Mouse (Mus musculus): ENCODE measurements around the gene Ewsr1. TPM values are rescaled to one million over a fixed set of nuclear protein-coding genes. Genes with fewer than 3 reads are reported as not detected.

The Ewsr1 gene
- polyA plus RNA-seq, 1 experiment from 2014 or later: 435 TPM

- Histone ChIP-seq H3K9ac (no peak overlapping the region), H3K36me3 (peaks cover 100% of the 10 kb centered on the region)
- 71% methylated on average over 8 of the region's 8 CpGs for WGBS
These were observed 61.8 kb downstream of the Ewsr1 start for GRCm38 (mm10) chr11:5037146-5037854.

GRCm38 (mm10) chr11:5035421-5035820 is 63.6 kb downstream of the Ewsr1 start:
- Histone ChIP-seq H3K27me3 (replicated peaks) (no peaks in the 10 kb centered on the region), H3K4me3 (no peak overlapping the region), H3K4me2 (no peak overlapping the region), H3K36me3 (peaks cover 100% of the 10 kb centered on the region), H3K9me3 (no peaks in the 10 kb centered on the region), H3K9ac (no peak overlapping the region), H3K4me1 (peaks cover 5% of the 10 kb centered on the region), H3K27ac (replicated peaks) (no peak overlapping the region)
- no peak for ATAC-seq (ENCODE audit: extremely low read depth, insufficient number of reproducible peaks, low FRiP score, low TSS enrichment)
- WGBS: 88% methylated on average over 4 of the region's 4 CpGs

More at GRCm38 (mm10) chr11:5037146-5037854, 61.8 kb downstream of the Ewsr1 start:
- no peak overlapping the region for H3K4me2 ChIP-seq
- no peak for ATAC-seq (ENCODE audit: extremely low read depth, insufficient number of reproducible peaks, low FRiP score, low TSS enrichment)
- H3K9me3 ChIP-seq: no peaks in the 10 kb centered on the region
- H3K4me1 ChIP-seq: peaks cover 20% of the 10 kb centered on the region
- H3K27me3 ChIP-seq (replicated peaks): no peaks in the 10 kb centered on the region
- H3K27ac ChIP-seq (replicated peaks): no peak overlapping the region
- no peak overlapping the region for H3K4me3 ChIP-seq

DNA sequence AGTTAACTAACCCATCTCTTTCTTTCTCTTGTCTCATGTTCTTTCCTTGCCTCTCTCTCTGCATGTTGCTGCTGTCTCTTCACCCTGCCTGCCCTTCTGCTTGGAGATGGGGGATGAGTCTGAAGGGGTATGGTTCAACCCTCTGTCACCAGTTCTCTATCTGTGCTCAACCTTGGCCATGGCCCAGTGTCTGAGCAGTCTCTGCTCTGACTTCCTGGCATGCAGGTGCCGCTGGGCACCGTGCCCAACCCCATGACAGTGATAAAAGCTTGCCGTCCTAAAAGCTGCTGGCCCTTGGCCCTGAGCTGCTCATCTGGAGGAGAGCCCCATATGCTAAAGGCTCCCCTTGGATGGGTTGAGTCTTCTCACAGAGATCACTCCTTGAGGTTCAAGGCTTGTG is 65.9 kb downstream of the Ewsr1 start:
- no peak overlapping the region for H3K4me2 ChIP-seq
- no peak overlapping the region for H3K9ac ChIP-seq
- H3K27ac ChIP-seq (replicated peaks): no peak overlapping the region
- WGBS: 57% methylated on average over 3 of the region's 3 CpGs
- H3K27me3 ChIP-seq (replicated peaks): no peaks in the 10 kb centered on the region
- 0 out of 2 replicates have a peak, but pooled peaks cover 4% of the 10 kb centered on the region for H3K4me1 ChIP-seq
- ATAC-seq (ENCODE audit: extremely low read depth, insufficient number of reproducible peaks, low FRiP score, low TSS enrichment): no peak
- H3K9me3 ChIP-seq: no peaks in the 10 kb centered on the region
- H3K36me3 ChIP-seq: peaks cover 100% of the 10 kb centered on the region
- H3K4me3 ChIP-seq: no peak overlapping the region

GRCm38 (mm10) chr11:5032706-5033105 is 66.4 kb downstream of the Ewsr1 start:
- H3K27ac ChIP-seq (replicated peaks): no peak overlapping the region
- peaks cover 100% of the 10 kb centered on the region for H3K36me3 ChIP-seq
- no peak overlapping the region for H3K4me3 ChIP-seq
- H3K4me2 ChIP-seq: no peak overlapping the region
- H3K4me1 ChIP-seq: 0 out of 2 replicates have a peak, but pooled peaks cover 4% of the 10 kb centered on the region
- ATAC-seq (ENCODE audit: extremely low read depth, insufficient number of reproducible peaks, low FRiP score, low TSS enrichment): no peak
- H3K9me3 ChIP-seq: no peaks in the 10 kb centered on the region
- WGBS: 94% methylated on average over 10 of the region's 10 CpGs
- no peak overlapping the region for H3K9ac ChIP-seq
- no peaks in the 10 kb centered on the region for H3K27me3 ChIP-seq (replicated peaks)

GRCm38 (mm10) chr11:5028228-5028627 is 70.8 kb downstream of the Ewsr1 start:
- Histone ChIP-seq H3K36me3 (peaks cover 100% of the 10 kb centered on the region), H3K9me3 (no peaks in the 10 kb centered on the region), H3K4me1 (0 out of 2 replicates have a peak, but pooled peaks cover 4% of the 10 kb centered on the region), H3K4me3 (no peak overlapping the region), H3K27me3 (replicated peaks) (no peaks in the 10 kb centered on the region), H3K9ac (no peak overlapping the region), H3K4me2 (no peak overlapping the region), H3K27ac (replicated peaks) (no peak overlapping the region)
- no peak for ATAC-seq (ENCODE audit: extremely low read depth, insufficient number of reproducible peaks, low FRiP score, low TSS enrichment)
- 90% methylated on average over 7 of the region's 7 CpGs for WGBS

GRCm38 (mm10) chr11:5025108-5025507 is 74.0 kb downstream of the Ewsr1 start:
- Histone ChIP-seq H3K9me3 (no peaks in the 10 kb centered on the region), H3K27me3 (replicated peaks) (no peaks in the 10 kb centered on the region), H3K4me1 (no peaks in the 10 kb centered on the region), H3K36me3 (peaks cover 91% of the 10 kb centered on the region), H3K4me3 (no peak overlapping the region), H3K9ac (no peak overlapping the region), H3K4me2 (no peak overlapping the region), H3K27ac (replicated peaks) (no peak overlapping the region)
- no peak for ATAC-seq (ENCODE audit: extremely low read depth, insufficient number of reproducible peaks, low FRiP score, low TSS enrichment)
- 97% methylated on average over 1 of the region's 1 CpGs for WGBS

Small RNA genes lying within 50 kb of the gene (microRNA-seq; reads per million reads assigned to microRNA genes)
- not detected for gene Gm47296

Other genes with a start within 250 kb of the Ewsr1 start
- gene Nf2, start 249.7 kb downstream of the Ewsr1 start, polyA plus RNA-seq (2015; fragmentation: Nextera tagmentation; extraction: Ambion mirVana): 37.3 and 39.8 TPM in 2 replicates
- 31.4 and 35.6 TPM in 2 replicates for gene Nipsnap1, start 225.3 kb downstream of the Ewsr1 start, polyA plus RNA-seq (2015; fragmentation: Nextera tagmentation; extraction: Ambion mirVana)
- gene Thoc5, start 203.9 kb downstream of the Ewsr1 start, polyA plus RNA-seq (2015; fragmentation: Nextera tagmentation; extraction: Ambion mirVana): 23.3 and 24.4 TPM in 2 replicates
- gene Nefh, start 151.2 kb downstream of the Ewsr1 start, polyA plus RNA-seq (2015; fragmentation: Nextera tagmentation; extraction: Ambion mirVana): 0.39 and 0.50 TPM in 2 replicates
- 41.2 and 42.6 TPM in 2 replicates for gene Ap1b1, start 112.4 kb downstream of the Ewsr1 start, polyA plus RNA-seq (2015; fragmentation: Nextera tagmentation; extraction: Ambion mirVana)
- gene Rasl10a, start 41.1 kb downstream of the Ewsr1 start, polyA plus RNA-seq (2015; fragmentation: Nextera tagmentation; extraction: Ambion mirVana): 0.59 and 0.70 TPM in 2 replicates
- gene Gas2l1, start 33.9 kb downstream of the Ewsr1 start, polyA plus RNA-seq (2015; fragmentation: Nextera tagmentation; extraction: Ambion mirVana): 21.0 TPM in 2 replicates
- 28.2 and 34.3 TPM in 2 replicates for gene Rhbdd3, start 340 bp downstream of the Ewsr1 start, polyA plus RNA-seq (2015; fragmentation: Nextera tagmentation; extraction: Ambion mirVana)
- gene Emid1, start 53.0 kb upstream of the Ewsr1 start, polyA plus RNA-seq (2015; fragmentation: Nextera tagmentation; extraction: Ambion mirVana): 8.6 and 9.3 TPM in 2 replicates
- gene Kremen1, start 162.3 kb upstream of the Ewsr1 start, polyA plus RNA-seq (2015; fragmentation: Nextera tagmentation; extraction: Ambion mirVana): 29.0 and 29.2 TPM in 2 replicates